Mouse (Mus musculus) kidney, adult 2 months (tissue): ENCODE data around the gene Herc6. TPM values are rescaled to one million over a fixed set of nuclear protein-coding genes. Genes with fewer than 3 reads are reported as not detected.

Experiments used
- DNase-seq: peaks from one replicate; pipeline ENCODE4 v3.0.0; 2021
- H3K27ac ChIP-seq: fragments of 200-500 bp; 2 replicates; pipeline ENCODE4 v1.5.1; 2012; ENCODE audit warnings: low read depth, low read length, control low read depth, inconsistent platforms; ENCODE audit not compliant: insufficient read depth
- H3K27me3 ChIP-seq: fragments of 200-500 bp; replicated peaks from 2 replicates; pipeline ENCODE4 v1.6.1; 2012; ENCODE audit warnings: mild to moderate bottlenecking, moderate library complexity, low read length, inconsistent platforms; ENCODE audit not compliant: control insufficient read depth, insufficient read depth
- H3K36me3 ChIP-seq: fragments of 200-500 bp; 2 replicates; pipeline ENCODE4 v1.6.1; 2012; ENCODE audit warnings: mild to moderate bottlenecking, moderate library complexity, low read length, inconsistent platforms; ENCODE audit not compliant: control insufficient read depth, insufficient read depth
- H3K4me1 ChIP-seq: fragments of 200-500 bp; 2 replicates; pipeline ENCODE4 v1.6.1; 2011; ENCODE audit warnings: low read length; ENCODE audit not compliant: control insufficient read depth, insufficient read depth
- H3K4me3 ChIP-seq: fragments of 200-500 bp; 2 replicates; pipeline ENCODE4 v1.5.1; 2011; ENCODE audit warnings: mild to moderate bottlenecking, low read depth, low read length, control low read depth; ENCODE audit not compliant: insufficient read depth
- CTCF ChIP-seq: fragments of 200-500 bp; conservative IDR thresholded peaks from 2 replicates; pipeline ENCODE4 v1.5.1; 2011; ENCODE audit warnings: low read depth, mild to moderate bottlenecking, control low read depth, low read length, moderate library complexity, mixed read lengths; ENCODE audit not compliant: insufficient read depth, insufficient read length
- POLR2A ChIP-seq: fragments of 200-500 bp; IDR thresholded peaks from one replicate; pipeline ENCODE4 v1.6.1; 2011; ENCODE audit warnings: low read depth, low read length, control low read depth
- WGBS: fragments of 180-500 bp; shearing (Covaris S2); methylation state at CpG from one replicate; pipeline ENCODE4 v1.1.7; 2018; 5-methylcytosine and 5-hydroxymethylcytosine counted together
- polyA plus RNA-seq: library from polyadenylated mRNA; depleted of rRNA; stranded (reverse); fragments of >200 nt; gene quantifications from 2 replicates; pipeline ENCODE4 v1.2.3, GENCODE M21; 2012; rRNA removed

Herc6 gene
- polyA plus RNA-seq, 1 experiment, result 4.0 TPM

DNA sequence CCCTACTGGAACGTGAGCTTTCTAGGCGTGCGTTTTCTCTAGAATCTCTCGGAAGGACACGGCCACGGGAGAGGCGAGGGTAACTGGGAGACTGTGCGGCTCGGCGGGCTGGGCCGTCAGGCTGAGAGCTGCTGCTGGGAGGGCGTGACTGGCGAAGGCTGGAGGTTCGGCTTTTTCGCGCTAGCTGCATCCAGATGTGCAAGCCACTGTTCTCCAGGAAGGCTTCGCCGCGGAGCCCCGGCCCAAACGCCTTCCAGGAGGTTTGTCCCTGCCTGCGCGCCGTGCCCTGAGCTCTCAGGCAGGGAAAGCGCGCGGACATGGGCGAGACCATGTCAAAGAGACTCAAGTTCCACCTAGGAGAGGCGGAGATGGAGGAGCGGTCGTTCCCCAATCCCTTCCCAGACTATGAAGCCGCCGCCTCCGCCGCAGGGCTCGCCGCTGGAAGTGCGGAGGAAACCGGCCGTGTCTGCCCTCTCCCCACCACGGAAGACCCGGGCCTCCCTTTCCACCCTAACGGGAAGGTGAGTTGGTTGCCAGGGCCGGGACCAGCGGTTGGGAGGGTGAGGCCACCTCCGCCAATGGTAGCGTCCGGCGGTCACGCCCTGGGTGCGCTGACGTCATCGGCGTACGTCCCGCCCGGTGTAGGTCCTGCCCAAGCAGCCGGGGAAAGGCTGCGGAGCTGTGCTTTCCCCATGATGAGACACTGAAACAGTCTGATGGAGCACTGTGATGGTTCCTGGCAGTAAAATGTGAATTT is 122.1 kb downstream of the Herc6 start:
- peak; percentile 71 for TF ChIP-seq POLR2A
- no peak for TF ChIP-seq CTCF
- under 1% methylated on average over 59 of the region's 59 CpGs for WGBS

DNA sequence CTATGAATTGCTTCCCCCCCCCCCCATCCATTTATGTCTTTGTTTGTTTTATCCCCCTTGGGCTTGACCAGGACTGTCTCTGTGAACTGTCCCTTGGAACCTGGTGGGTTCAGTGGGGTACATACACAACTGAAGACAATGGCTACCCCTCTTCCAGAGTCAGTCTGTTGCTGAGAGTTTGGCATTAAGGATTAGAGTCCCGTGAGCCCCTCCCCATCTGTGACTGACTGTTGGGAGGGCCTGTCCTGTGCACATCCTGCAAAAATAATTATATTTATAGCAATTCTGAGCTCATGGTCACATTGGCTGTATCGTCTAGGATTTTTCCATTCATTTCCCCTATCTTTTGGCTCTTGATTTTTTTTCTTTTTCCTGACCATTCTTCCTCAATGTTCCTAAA is 122.9 kb downstream of the Herc6 start:
- no peak for TF ChIP-seq CTCF
- TF ChIP-seq POLR2A, result no peak
- no peaks in the 10 kb centered on the region for H3K36me3 ChIP-seq
- 12% methylated on average over 2 of the region's 2 CpGs for WGBS
- H3K27me3 ChIP-seq, result no peaks in the 10 kb centered on the region
- H3K27ac ChIP-seq, result peak overlapping the region; percentile 72
- H3K4me3 ChIP-seq, result peak overlapping the region; percentile 89
- DNase-seq, result peak; percentile 35
- peaks cover 2% of the 10 kb centered on the region; the same call in 1 of the 2 replicates for H3K4me1 ChIP-seq

More for the DNA sequence above, 122.1 kb downstream of the Herc6 start:
- H3K36me3 ChIP-seq, result no peaks in the 10 kb centered on the region
- H3K27ac ChIP-seq, result peak overlapping the region; percentile 98
- H3K4me3 ChIP-seq, result peak overlapping the region; percentile 89
- peaks cover 2% of the 10 kb centered on the region; the same call in 1 of the 2 replicates for H3K4me1 ChIP-seq
- peak; percentile 98 for DNase-seq
- no peaks in the 10 kb centered on the region for H3K27me3 ChIP-seq

DNA sequence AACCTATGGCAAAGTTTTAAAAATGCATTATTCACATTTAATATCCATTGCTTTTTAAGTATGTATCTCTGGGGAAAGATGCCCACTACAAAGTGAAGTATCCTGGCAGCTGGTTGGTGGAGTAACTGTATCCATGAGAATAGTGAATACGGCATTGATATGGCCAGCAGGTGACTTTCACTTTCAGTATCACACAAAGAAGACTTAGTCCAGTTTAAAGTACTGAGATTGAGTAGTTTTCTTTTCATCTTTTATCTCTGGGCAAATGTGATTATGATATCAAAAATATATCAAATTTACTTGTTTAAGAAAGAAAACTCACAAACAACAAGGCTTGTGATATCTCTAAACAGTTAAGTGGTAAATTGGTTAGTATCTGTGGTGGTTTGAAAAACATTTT is 125.9 kb downstream of the Herc6 start:
- peaks cover 2% of the 10 kb centered on the region; the same call in 1 of the 2 replicates for H3K4me1 ChIP-seq
- 74% methylated on average over 1 of the region's 1 CpGs for WGBS
- no peak for TF ChIP-seq CTCF
- TF ChIP-seq POLR2A, result no peak
- H3K4me3 ChIP-seq, result no peak overlapping the region
- no peak overlapping the region for H3K27ac ChIP-seq
- DNase-seq, result peak; percentile 22
- no peaks in the 10 kb centered on the region for H3K27me3 ChIP-seq
- H3K36me3 ChIP-seq, result no peaks in the 10 kb centered on the region

DNA sequence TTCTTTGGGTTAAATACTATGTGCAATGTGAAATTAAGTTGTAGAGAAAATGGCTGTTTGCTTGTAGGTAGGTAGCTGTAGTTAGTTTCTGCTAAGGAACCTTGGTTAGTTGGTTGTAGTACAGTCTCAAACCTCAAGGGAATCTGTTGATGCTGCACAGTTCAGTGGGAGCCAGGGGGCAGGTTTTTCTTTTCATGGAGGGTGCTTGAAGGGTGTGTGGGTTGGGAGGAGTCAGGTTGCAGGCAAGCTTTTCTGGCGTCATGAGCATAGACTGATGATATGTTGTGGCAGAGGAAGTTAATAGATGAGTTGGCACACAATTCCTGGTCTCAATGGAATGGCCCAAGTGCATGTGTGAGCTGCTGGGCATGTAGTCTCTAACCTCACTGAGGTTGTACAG is 130.9 kb downstream of the Herc6 start:
- no peak overlapping the region for H3K4me3 ChIP-seq
- no peaks in the 10 kb centered on the region for H3K4me1 ChIP-seq
- no peak for DNase-seq
- WGBS, result 12% methylated on average over 1 of the region's 1 CpGs
- TF ChIP-seq POLR2A, result no peak
- no peak for TF ChIP-seq CTCF
- no peaks in the 10 kb centered on the region for H3K36me3 ChIP-seq
- no peaks in the 10 kb centered on the region for H3K27me3 ChIP-seq
- H3K27ac ChIP-seq, result no peak overlapping the region

Other genes starting within 250 kb of the Herc6 start
- gene Vmn1r17, start 217.3 kb upstream of the Herc6 start, polyA plus RNA-seq, result not detected in 2 replicates
- not detected in 2 replicates for gene Vmn1r18, start 185.2 kb upstream of the Herc6 start, polyA plus RNA-seq
- 0.23 TPM in 2 replicates for gene Vmn1r19, start 177.2 kb upstream of the Herc6 start, polyA plus RNA-seq
- 0.30 and 0.45 TPM in 2 replicates for gene Vmn1r20, start 152.1 kb upstream of the Herc6 start, polyA plus RNA-seq
- gene Ppm1k, start 45.5 kb upstream of the Herc6 start, polyA plus RNA-seq, result 3.2 and 6.2 TPM in 2 replicates
- gene Pyurf, start 111.1 kb downstream of the Herc6 start, polyA plus RNA-seq, result 19.2 and 19.5 TPM in 2 replicates
- gene Lancl2, start 121.5 kb downstream of the Herc6 start, polyA plus RNA-seq, result 4.1 and 5.0 TPM in 2 replicates
- gene Vopp1, start 244.2 kb downstream of the Herc6 start, polyA plus RNA-seq, result 6.6 and 9.1 TPM in 2 replicates